Mouse (Mus musculus) 3T3-L1 (cell line): ENCODE results near the gene Slc1a7.

Source experiments
- DNase-seq: peaks from one replicate; pipeline ENCODE4 v3.0.0-alpha.2; 2015; ENCODE audit warnings: low read depth, low spot score

The Slc1a7 gene

GRCm38 (mm10) chr4:108014466-108014865, 46.3 kb downstream of the Slc1a7 start:
- DNase-seq, result no peak

- DNase-seq, result no peak
These were observed 47.1 kb downstream of the Slc1a7 start for GRCm38 (mm10) chr4:108015067-108015765.

- no peak for DNase-seq
These were observed 48.2 kb downstream of the Slc1a7 start for GRCm38 (mm10) chr4:108016321-108016720.

GRCm38 (mm10) chr4:108017839-108018238, 49.7 kb downstream of the Slc1a7 start:
- DNase-seq, result no peak

GRCm38 (mm10) chr4:108018241-108018923, 50.2 kb downstream of the Slc1a7 start:
- no peak for DNase-seq

GRCm38 (mm10) chr4:108018961-108019921, 51.1 kb downstream of the Slc1a7 start:
- peak; percentile 25 for DNase-seq

GRCm38 (mm10) chr4:108020178-108020577, 52.0 kb downstream of the Slc1a7 start:
- DNase-seq, result no peak

GRCm38 (mm10) chr4:108023186-108023585, 55.1 kb downstream of the Slc1a7 start:
- DNase-seq, result no peak

GRCm38 (mm10) chr4:108024641-108025040, 56.5 kb downstream of the Slc1a7 start:
- peak; percentile 11 for DNase-seq

GRCm38 (mm10) chr4:108025269-108025668, 57.1 kb downstream of the Slc1a7 start:
- no peak for DNase-seq

- no peak for DNase-seq
These were observed 58.1 kb downstream of the Slc1a7 start for GRCm38 (mm10) chr4:108026193-108026592.

GRCm38 (mm10) chr4:108030888-108031501, 62.9 kb downstream of the Slc1a7 start:
- no peak for DNase-seq

- DNase-seq, result no peak
These were observed 63.6 kb downstream of the Slc1a7 start for GRCm38 (mm10) chr4:108031502-108032351.

- no peak for DNase-seq
These were observed 64.3 kb downstream of the Slc1a7 start for GRCm38 (mm10) chr4:108032352-108032849.

GRCm38 (mm10) chr4:108033041-108033764, 65.1 kb downstream of the Slc1a7 start:
- DNase-seq, result peak; percentile 79

GRCm38 (mm10) chr4:108037027-108037426, 68.9 kb downstream of the Slc1a7 start:
- no peak for DNase-seq

GRCm38 (mm10) chr4:108045136-108046107, 77.3 kb downstream of the Slc1a7 start:
- no peak for DNase-seq

GRCm38 (mm10) chr4:108046136-108046535, 78.0 kb downstream of the Slc1a7 start:
- no peak for DNase-seq
